Mouse (Mus musculus) layer of hippocampus, adult 9-10 months (tissue): Measurements from ENCODE around the gene Hephl1.

Experiments used
- DNase-seq: peaks from one replicate; pipeline ENCODE4 v3.0.0; 2022; ENCODE audit warnings: low spot score

The Hephl1 gene

DNA sequence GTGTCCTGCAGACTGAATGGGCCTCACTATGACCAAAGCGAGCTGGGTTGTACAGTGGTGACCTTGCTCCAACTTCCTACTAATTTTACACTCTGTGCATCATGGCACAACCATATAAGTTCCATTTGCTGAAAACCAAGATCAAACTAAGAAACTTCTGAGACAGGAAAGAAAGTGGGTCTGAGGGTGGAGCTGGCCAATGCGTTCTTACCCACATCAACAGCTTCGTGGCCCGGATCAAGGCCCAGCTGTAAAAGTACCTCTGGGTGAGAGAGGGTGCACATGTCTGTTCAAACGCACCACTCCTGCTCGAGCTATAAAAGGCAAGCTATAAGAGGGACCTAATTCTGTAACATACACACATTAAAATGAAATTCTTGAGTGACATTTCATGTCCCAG, 51.9 kb downstream of the Hephl1 start:
- DNase-seq, result no peak

DNA sequence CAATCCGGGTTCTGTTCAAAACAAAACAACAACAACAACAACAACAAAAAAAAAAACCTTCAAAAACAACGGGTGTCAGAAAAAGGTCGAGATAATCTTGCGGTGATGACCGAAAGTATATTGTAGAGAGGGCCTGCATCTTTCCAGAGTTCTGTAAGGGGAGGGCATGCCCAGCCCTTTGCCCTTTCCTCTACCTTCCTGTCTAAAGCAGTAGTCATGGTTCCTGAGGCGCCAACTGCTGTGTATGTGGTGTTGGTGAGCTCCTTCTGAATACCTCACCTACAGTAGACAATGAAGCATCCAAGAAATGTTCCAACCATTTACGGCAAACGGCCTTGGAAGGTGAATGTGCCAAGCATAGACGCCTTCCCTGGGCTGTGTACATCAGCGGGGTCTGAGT, 66.2 kb downstream of the Hephl1 start:
- DNase-seq, result no peak

DNA sequence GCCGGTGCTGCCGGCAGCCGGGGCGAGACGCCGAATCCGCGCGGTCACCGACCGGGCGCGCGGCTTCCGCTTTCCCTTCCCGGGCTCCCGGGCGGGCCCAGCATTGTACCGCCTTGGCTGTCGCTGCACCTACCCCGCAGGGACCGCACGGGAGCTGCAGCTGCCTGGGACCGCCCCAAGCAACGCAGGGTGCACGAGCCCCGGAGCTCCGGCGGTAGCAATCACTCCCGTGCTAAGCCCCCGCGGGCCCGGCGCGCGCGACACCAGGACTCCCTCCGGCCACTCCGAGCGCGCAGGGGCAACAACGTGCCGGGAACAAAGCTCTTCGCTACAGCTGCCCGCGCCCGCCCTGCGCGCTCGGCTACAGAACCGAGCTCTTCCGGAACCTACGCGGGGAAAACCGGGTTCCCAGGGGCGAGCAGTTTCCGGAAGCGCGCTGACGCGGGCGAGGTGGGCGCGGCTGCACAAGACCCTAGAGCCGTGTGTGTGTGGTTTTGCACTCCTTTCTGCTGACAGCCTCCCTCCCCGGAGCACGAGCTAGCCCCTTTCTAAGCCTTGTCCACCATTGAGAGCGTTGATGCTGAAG, 66.7 kb downstream of the Hephl1 start, which contains the start of gene Panx1:
Gene Panx1 (minus strand): TSS at position 395 of the 586 bp plus-strand sequence.
- DNase-seq, result no peak

DNA sequence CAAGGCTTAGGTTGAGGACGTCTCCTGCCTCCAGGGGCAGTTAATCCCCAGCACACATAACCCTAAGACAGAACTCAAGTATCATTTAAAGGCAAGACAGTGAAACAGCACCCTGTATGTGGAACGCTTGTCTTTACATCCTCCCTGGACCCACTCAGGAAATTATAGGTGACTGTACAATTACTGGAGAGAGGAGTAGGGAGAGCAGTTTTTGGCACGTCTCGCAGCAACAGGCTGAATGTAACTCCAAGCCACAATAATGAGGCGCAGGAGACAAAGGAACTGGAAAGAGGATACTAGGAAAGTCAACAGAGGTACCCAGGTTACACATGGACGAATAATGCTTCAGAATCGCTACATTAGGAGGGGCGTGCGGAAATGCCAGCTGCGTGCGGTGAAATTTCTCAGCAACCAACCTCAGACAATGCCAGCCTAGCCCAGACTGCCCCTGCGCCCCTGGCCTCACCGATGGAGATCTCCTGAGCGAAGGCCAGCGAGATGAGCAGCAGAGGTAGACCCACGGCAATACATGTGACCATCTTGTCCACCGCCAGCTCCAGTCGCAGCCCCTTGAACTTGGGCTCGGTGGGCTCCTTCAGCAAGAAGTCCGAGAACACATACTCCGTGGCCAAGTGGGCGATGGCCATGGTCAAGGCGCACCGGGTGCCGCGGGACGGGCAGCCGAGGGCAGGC, 67.4 kb downstream of the Hephl1 start:
- no peak for DNase-seq

DNA sequence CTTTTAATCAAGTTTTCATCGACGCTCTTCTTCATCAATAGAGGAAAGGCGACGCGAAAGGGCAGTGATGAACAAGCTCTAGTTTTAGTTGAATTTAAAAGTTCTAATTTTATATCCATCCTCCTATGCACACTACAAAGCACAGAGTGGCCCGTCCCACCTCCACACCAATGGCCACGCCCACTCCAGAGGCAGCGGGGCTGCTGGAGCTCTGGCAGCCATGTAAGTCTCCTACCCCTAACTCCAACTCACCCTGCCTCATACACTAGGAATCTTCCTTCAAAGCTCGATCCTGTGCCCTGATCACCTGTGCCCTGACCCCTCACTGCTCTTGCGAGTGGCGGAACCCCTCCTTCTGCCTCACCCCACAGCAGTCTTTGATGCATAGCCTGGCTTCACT, 70.4 kb downstream of the Hephl1 start:
- DNase-seq, result no peak

DNA sequence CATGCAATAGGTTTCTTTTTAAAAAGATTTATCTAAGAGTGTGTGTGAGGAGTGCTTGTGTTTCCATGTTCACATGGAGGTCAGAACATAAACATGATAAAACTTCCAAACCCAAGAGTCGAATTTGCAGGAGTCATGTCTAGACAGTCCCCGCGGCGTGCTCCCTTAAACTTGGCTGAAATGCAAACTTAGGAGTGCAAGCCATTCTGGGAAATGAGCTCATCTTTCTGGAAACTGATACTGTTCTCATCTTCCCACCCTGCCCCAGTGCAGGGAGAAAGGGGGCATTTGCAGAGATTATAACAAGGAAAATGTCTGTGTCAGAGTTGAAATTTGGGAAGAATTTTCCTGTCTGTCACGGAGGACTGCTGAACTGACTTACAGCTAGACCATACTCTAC, 72.1 kb downstream of the Hephl1 start:
- no peak for DNase-seq

GRCm38 (mm10) chr9:15037704-15038103, 74.2 kb downstream of the Hephl1 start:
- no peak for DNase-seq

GRCm38 (mm10) chr9:15037237-15037636, 74.7 kb downstream of the Hephl1 start:
- DNase-seq, result no peak

GRCm38 (mm10) chr9:15036807-15037206, 75.1 kb downstream of the Hephl1 start:
- DNase-seq, result no peak

DNA sequence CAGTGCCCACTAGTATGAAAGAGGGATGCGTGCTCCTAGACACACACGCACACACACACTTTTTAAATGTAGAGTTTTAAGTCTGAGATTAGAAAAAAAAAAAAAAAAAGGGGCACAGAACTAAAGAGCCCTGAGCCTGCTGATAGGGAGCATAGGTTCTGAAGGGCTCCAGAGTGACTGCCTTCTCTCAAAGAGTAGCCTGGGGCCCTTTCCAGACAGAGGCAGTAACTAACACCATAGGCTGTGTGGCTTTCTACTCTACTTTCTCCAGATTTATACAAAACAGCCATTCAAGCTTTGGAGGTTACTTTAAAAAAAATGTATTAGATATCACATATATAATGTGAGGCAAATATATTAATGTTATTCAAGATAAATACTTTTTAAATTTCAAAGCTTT, 75.5 kb downstream of the Hephl1 start:
- DNase-seq, result no peak

- no peak for DNase-seq
These were observed 75.9 kb downstream of the Hephl1 start for GRCm38 (mm10) chr9:15035979-15036378.

DNA sequence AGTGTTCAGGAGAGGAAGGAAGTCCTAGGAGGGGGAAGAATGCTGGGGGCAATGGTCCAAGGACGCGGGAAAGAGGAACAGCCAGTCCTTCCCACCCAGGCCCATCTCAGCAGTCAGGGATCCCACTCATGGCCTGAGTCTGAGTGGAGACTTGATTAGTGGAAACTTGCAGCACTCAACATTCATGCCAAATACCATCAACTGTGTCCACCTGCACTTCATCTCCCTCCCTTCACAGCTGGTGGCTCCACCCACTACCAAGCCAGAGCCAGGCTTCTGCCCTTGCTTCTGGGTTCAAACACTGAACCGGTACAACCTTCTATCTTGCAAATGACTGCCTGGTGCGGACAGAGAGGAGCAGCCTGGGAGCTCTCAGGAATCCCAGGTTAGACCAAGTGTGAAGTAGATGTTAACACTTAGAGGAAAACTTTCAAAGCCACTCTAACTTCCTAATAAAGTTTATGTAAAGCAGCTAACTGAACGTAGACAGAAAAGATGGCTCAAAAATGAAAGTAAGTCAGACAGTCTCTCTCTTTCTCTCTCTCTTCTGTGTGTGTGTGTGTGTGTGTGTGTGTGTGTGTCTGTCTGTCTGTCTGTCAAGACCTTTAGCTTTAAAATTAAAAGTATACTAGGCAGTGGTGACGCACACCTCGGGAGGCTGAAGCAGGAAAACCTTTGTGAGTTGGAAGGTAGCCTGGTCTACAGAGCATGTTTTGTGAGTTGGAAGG, 77.2 kb downstream of the Hephl1 start:
- DNase-seq, result no peak

DNA sequence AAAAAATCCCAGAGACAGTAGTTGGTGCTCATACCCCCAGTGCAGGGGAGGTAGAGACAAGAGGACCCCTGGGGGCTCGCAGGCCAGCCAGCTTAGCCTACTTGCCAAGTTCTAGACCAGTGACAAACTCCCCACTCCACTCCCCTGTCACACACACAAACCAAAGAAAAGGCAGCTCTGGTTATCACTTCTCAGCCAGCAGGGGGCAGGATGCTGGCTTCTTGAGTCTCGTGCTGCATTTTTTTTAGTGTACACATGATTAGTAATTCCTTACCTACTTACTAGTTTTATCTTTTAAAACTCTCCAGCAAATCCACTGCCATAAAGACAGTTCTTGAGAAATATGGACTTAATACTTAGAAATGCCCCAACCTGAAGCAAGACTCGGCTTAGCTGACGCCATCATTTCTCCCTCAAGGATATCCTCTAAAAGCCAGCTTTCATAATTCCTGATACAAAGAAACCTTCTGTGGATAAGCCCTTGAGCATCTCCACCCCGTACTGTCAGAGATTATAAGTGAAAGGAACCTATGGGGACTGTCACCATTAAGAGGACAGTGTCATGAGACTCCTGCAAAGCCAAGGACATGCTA, 78.2 kb downstream of the Hephl1 start:
- no peak for DNase-seq

DNA sequence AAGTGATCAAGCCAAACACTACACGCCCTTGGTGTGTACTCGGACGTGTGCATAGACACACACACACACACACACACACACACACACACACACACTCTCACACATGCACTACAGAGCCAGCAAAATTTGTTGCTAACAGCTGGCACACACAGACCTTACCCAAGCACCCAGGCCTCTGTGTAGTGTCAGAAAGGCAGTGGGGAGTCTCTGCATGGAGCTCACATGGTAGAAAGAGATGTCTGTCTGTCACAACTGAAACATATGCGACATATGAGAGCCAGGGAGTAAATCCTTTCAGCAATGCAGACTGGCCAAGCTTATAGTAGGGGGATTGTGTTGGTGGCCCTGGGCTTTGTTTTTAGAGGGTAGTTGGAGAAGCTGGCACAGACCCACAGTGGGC, 79.1 kb downstream of the Hephl1 start:
- DNase-seq, result no peak

DNA sequence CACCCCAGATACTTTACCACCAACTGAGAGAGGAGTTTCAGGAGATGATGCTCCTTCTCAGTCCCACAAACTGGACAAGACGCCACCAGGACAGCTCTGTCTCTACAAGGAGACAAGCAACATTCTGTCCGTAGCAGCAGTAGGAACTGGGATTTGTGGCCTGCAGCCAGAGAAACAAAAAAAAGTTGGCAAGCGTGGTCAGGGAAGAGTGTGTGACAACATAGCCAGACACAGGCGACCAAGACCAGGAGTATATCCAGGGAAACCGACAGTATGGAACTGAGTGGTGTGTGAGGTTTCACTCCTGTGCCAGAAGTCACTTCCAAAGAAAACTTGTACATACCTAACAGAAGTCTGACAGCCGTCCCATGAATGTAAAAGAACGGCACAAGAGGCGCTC, 81.1 kb downstream of the Hephl1 start:
- DNase-seq, result no peak

- no peak for DNase-seq
These were observed 82.7 kb downstream of the Hephl1 start for GRCm38 (mm10) chr9:15029025-15029727.

DNA sequence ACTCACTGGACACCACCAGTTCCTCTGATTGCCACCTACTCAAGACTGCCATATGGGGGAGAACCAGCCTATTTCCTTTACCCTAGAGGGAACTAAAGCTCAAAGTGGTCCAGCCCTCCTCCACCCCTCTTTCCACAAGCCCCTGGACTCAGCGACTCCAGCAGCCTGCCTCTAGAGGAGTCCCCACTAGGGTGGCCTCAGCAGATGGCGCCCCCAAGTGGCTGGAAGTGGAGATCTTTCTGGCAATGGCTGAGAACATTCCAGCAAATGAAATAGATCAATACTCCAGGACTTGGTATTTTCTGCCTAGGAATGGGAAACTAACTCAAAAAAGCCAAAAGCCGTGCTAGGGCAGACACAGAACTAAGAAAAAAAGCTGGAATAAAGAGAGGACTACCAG, 84.2 kb downstream of the Hephl1 start:
- DNase-seq, result no peak

DNA sequence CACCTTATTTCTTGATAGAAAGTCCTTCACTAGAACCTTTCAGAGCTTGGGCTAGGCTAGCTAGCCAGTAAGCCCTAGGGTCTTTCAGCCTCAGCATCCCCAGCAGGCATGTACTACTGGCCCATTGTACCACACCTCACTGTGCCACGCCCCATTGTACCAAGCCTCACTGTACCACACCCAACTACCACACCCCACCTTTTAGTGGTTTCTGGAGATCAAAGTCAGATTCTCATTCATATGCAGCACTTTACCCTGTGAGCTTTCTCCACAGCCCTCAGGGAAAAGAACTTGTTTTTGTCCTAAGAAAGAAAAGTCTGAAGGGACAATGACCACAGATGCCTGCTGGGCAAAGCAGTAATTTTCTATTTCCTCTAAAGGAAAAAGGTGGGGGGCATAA, 88.9 kb downstream of the Hephl1 start:
- DNase-seq, result no peak

- DNase-seq, result no peak
These were observed 90.8 kb downstream of the Hephl1 start for GRCm38 (mm10) chr9:15021156-15021555.

DNA sequence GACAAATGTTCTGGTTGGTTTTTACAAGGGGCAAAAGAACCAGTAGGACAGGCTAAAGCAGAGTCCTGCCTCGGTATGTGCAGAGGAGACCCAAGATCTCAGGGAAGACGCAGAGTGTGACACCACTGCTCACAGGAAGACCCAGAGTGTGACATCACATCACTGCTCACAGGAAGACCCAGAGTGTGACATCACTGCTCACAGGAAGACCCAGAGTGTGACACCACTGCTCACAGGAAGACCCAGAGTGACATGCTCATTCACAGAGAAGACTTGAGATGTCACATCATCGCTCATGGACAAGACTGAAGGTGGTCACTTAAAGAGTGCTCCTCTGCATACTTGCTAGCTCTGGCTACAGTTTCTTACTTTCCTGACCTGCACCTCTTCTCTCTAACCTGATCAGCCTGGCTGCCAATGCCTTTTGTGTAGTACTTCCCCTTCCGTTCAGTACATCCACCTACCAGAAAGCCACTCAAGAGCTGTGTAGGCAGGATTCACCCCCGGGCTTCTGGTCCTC, 91.3 kb downstream of the Hephl1 start:
- no peak for DNase-seq

DNA sequence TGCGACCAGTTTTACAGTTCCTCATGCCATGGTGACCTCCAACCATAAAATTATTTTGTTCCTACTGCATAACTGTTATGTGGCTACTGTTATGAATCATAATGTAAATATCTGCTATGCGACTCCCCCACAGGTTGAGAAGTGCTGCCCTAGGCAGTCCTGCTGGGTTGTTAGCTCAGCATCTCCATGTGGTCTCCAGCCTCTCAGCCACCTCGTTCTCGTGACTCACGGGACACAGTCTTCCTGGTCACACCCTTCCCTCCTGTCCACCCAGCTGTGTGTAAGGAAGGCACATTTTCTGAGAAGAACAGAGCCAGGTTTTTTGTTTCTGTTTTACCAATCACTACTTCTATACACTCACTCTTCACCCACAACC, 93.2 kb downstream of the Hephl1 start:
- DNase-seq, result no peak
